Mouse (Mus musculus) limb, embryonic 14.5 days (tissue): Measurements from ENCODE around the gene Stpg3. TPM values are rescaled to one million over a fixed set of nuclear protein-coding genes. Genes with fewer than 3 reads are reported as not detected.
A peak's percentile ranks its signal among the peaks of the same experiment; 100 is the strongest.

Source experiments
- ATAC-seq: fragments of 200-750 bp; cut with Nextera tagmentation; 2 replicates; pipeline ENCODE4 v1.8.0; 2017; ENCODE audit warnings: low read depth, moderate number of reproducible peaks, moderate TSS enrichment; ENCODE audit not compliant: low FRiP score
- DNase-seq: peaks from one replicate; pipeline ENCODE4 v3.0.0-alpha.2; 2015; ENCODE audit warnings: low spot score
- H3K27ac ChIP-seq: fragments of 300-500 bp; sonication (generic); replicated peaks from 2 replicates; pipeline ENCODE4 v1.5.1; 2014; ENCODE audit warnings: low read depth, mild to moderate bottlenecking, low read length, moderate library complexity, mixed read lengths
- H3K27me3 ChIP-seq: fragments of 300-500 bp; sonication (generic); 2 replicates; pipeline ENCODE4 v1.6.1; 2014; ENCODE audit warnings: low read length, mixed read lengths; ENCODE audit not compliant: control insufficient read depth, insufficient read depth
- H3K36me3 ChIP-seq: fragments of 300-500 bp; sonication (generic); 2 replicates; pipeline ENCODE4 v1.6.1; 2014; ENCODE audit warnings: mild to moderate bottlenecking, low read length, moderate library complexity, mixed read lengths; ENCODE audit not compliant: control insufficient read depth, insufficient read depth
- H3K4me1 ChIP-seq: fragments of 300-500 bp; sonication (generic); 2 replicates; pipeline ENCODE4 v1.6.1; 2014; ENCODE audit warnings: antibody characterized with exemption, low read length, mixed read lengths; ENCODE audit not compliant: control insufficient read depth, insufficient read depth
- H3K4me2 ChIP-seq: fragments of 300-500 bp; sonication (generic); replicated peaks from 2 replicates; pipeline ENCODE4 v1.6.1; 2014; ENCODE audit warnings: low read depth, mild to moderate bottlenecking, low read length, moderate library complexity; ENCODE audit not compliant: severe bottlenecking
- H3K4me3 ChIP-seq: fragments of 300-500 bp; sonication (generic); replicated peaks from 2 replicates; pipeline ENCODE4 v1.5.1; 2014; ENCODE audit warnings: low read length
- H3K9ac ChIP-seq: fragments of 300-500 bp; sonication (generic); 2 replicates; pipeline ENCODE4 v1.6.1; 2014; ENCODE audit warnings: mild to moderate bottlenecking, low read depth, low read length, moderate library complexity; ENCODE audit not compliant: severe bottlenecking
- H3K9me3 ChIP-seq: fragments of 300-500 bp; sonication (generic); 2 replicates; pipeline ENCODE4 v1.6.1; 2016; ENCODE audit warnings: low read length; ENCODE audit not compliant: control insufficient read depth
- POLR2A ChIP-seq: fragments of 200-500 bp; IDR thresholded peaks from 2 replicates; pipeline ENCODE4 v1.8.0; 2012; ENCODE audit warnings: inconsistent platforms, mild to moderate bottlenecking, moderate library complexity, borderline replicate concordance; ENCODE audit not compliant: insufficient read depth, insufficient read length; ENCODE audit errors: extremely low read depth
- WGBS: fragments of 180-500 bp; shearing (Covaris S2); extraction: QIAGEN DNeasy Blood & Tissue Kit; methylation state at CpG from one replicate; pipeline ENCODE4 v1.1.7; 2014; 5-methylcytosine and 5-hydroxymethylcytosine counted together
- polyA plus RNA-seq, 2 experiments: library from polyadenylated mRNA; depleted of rRNA in 1 of 2; stranded (reverse) in 1 of 2; unstranded in 1 of 2; fragments of >200 nt; fragmentation: Nextera tagmentation in 1 of 2; extraction: Ambion mirVana in 1 of 2; gene quantifications; 2 replicates each; pipeline versions ENCODE4 v1.2.1 to v1.2.3; 2012 to 2014

The Stpg3 gene
- polyA plus RNA-seq (2012; rRNA removed) (not detected in 2 replicates), polyA plus RNA-seq (2014; fragmentation: Nextera tagmentation; extraction: Ambion mirVana) (not detected in 2 replicates)

DNA sequence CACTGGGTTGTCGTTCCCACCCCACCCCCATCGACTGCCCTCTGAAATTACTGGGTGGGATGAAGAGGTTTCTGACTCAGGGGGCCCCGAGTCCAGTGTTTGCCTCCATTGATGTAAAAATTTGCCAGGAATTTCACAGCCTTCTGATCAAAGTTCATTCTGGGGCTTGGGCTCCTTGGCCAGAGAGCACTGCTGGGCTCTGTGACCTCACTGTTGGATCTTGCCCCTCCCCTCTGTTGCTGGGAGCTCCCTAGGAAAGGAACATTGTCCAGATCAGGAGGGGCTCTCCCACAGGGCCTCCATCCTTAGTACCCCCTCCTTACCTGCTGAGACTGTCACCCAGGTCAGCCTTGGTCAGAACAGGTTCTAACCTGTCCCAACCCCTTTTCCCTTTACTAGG is at the start of gene Stpg3:
TSS of gene Stpg3 (minus strand) at position 194 of the 400 bp plus-strand sequence.
- no peaks in the 10 kb centered on the region for H3K9me3 ChIP-seq
- DNase-seq (no peak), ATAC-seq (no peak)
- no peak within 1 kb of the TSS for H3K27ac ChIP-seq
- H3K27me3 ChIP-seq: no peaks in the 10 kb centered on the region
- WGBS: 70% methylated on average over 3 of the region's 3 CpGs
- peaks cover 15% of the 10 kb centered on the region; the same call in 1 of the 2 replicates for H3K4me1 ChIP-seq
- no peak within 1 kb of the TSS for H3K9ac ChIP-seq
- no peak within 1 kb of the TSS for H3K4me2 ChIP-seq
- no peak within 1 kb of the TSS for H3K4me3 ChIP-seq
- peaks cover 3% of the 10 kb centered on the region; the same call in 1 of the 2 replicates for H3K36me3 ChIP-seq
- TF ChIP-seq POLR2A: no peak

DNA sequence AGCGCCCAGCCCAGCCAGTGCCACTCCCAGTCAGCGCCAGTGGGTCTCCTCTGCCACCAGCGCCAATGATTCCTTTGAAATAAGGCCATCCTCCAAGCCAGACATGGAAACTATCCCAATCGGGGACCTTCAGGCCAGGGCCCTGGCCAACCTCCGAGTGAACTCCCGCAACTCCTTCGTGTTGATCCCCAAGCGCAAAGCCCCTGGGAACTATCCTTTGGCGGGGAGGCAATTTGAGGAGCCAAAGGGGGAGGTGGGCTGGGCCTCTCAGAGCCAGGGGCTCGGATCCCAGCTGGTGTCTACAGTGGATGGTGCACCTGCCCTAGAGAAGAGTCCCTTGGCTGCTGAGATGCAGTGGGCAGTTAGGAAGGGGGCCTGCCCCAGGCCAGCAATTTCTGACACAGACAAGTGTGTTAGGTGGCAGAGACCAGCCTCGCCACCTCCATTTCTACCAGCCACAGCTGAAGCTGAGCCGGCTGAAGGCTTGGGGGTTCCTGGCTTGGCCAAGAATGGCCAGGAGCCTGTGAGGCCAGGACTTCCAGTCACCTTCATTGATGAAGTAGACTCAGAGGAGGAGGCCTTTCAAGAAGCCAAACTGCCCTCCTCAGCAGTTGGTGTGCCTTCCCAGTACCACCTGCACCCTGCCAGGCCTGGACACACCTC is 49.3 kb upstream of the Stpg3 start:
- no peaks in the 10 kb centered on the region for H3K9me3 ChIP-seq
- no peak for ATAC-seq
- peak overlapping the region; percentile 99 for H3K4me2 ChIP-seq
- H3K9ac ChIP-seq: peak overlapping the region; percentile 53
- H3K4me3 ChIP-seq: peak overlapping the region; percentile 77
- peaks cover 11% of the 10 kb centered on the region for H3K4me1 ChIP-seq
- WGBS: 17% methylated on average over 12 of the region's 12 CpGs
- TF ChIP-seq POLR2A: no peak
- no peak for DNase-seq
- H3K27me3 ChIP-seq: peaks cover 13% of the 10 kb centered on the region; the same call in 1 of the 2 replicates
- H3K36me3 ChIP-seq: peaks cover 3% of the 10 kb centered on the region; the same call in 1 of the 2 replicates
- no peak overlapping the region for H3K27ac ChIP-seq

DNA sequence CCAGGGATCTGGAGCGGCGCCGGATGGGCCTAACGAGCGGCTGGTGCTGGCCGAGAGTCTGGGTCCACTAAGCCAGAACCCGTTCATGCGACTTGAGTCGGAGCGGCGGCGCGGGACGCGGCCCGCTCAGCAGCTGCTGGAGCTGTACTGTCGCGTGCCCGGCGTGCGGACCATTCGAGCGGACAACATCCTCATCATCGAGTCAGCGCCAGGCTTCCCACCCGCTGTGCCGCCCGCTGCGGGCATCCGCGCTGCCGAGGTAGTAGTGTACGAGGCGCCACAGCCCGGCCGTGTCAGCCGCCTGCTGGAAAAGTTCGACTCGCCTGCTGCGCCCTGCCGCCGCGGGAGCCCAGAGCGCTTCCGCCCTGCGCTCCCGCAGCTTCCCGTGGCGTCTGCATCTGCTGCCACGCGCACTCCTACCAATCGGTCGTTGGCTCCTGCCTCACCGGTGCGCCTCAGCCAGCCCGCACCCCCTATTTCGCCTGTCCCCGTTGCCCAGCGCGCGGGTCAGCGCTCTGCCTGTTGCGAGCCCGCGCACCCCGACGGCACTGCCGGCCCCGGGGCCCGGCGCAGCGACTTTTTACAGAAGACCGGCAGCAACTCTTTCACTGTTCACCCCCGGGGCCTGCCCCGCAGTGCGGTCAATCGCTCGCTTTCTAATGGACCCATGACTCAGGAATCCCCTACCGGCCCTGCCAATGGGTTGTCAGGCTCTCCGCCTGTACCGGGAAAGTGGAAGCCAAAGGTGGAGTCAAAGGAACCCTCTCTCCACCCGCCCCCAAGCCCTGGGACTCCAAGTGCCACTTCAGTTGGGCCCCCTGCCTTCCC is 48.6 kb upstream of the Stpg3 start:
- peak; percentile 18; the same call in 1 of the 2 replicates for ATAC-seq
- DNase-seq: no peak
- H3K4me2 ChIP-seq: peak overlapping the region; percentile 99
- TF ChIP-seq POLR2A: no peak
- WGBS: under 1% methylated on average over 63 of the region's 82 CpGs
- H3K9me3 ChIP-seq: no peaks in the 10 kb centered on the region
- peaks cover 11% of the 10 kb centered on the region for H3K4me1 ChIP-seq
- peaks cover 13% of the 10 kb centered on the region; the same call in 1 of the 2 replicates for H3K27me3 ChIP-seq
- peak overlapping the region; percentile 53 for H3K9ac ChIP-seq
- no peaks in the 10 kb centered on the region for H3K36me3 ChIP-seq
- peak overlapping the region; percentile 77 for H3K4me3 ChIP-seq
- H3K27ac ChIP-seq: no peak overlapping the region

DNA sequence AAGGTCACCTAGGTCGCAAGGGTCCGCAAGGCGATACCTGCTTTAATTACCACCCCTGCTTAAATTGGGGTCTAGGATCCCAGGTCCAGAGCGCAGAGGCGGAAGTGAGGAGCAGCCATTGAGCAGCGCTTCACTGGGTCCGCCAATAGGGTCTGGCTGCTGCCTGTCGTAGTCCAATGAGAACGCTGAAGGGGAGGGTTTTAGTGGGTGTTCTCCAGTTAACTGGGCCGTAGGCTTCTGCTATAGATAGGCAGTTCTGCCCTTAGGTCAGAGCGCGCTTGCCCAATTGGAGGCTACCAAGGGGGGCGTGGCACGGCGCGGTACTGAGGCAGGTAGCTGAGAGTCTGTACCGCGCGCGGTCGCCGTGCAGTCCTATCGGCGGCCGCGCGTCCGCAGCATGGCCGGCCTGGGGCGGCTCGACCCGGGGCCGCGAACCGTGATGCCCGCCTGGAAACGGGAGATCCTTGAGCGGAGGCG is 47.9 kb upstream of the Stpg3 start, which contains the start of gene Tprn:
TSS of gene Tprn (plus strand) at position 328 of the 477 bp plus-strand sequence.
- Histone ChIP-seq H3K27ac (no peak within 1 kb of the TSS), H3K4me3 (peak within 1 kb of the TSS; percentile 77), H3K4me1 (peaks cover 11% of the 10 kb centered on the region), H3K9ac (peak within 1 kb of the TSS; percentile 53), H3K4me2 (peak within 1 kb of the TSS; percentile 99), H3K36me3 (no peaks in the 10 kb centered on the region), H3K9me3 (no peaks in the 10 kb centered on the region), H3K27me3 (peaks cover 13% of the 10 kb centered on the region; the same call in 1 of the 2 replicates)
- no peak for TF ChIP-seq POLR2A
- 1% methylated on average over 28 of the region's 39 CpGs for WGBS
- DNase-seq (peak; percentile 98), ATAC-seq (peak; percentile 100)

DNA sequence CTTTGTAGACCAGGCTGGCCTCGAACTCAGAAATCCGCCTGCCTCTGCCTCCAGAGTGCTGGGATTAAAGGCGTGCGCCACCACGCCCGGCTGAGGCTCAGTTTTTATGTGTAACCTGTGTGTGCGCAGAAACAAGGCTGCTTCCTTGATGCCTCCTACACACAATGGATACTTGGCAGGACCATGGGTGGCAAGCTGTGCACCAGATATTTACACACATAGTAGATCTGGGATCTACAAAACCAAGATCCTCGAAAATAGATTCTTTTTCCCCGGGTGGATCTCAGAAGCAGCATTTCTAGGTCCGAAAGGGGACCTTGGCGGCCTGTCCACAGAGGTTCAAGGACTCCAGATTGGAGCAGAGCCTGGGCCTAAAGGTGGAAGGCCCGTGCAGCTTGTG is 47.4 kb upstream of the Stpg3 start:
- H3K4me2 ChIP-seq: peak overlapping the region; percentile 99
- DNase-seq: no peak
- H3K9ac ChIP-seq: 0 out of 2 replicates have a peak overlapping the region, but pooled peaks have one; percentile 18
- ATAC-seq: peak; percentile 7
- H3K27me3 ChIP-seq: peaks cover 13% of the 10 kb centered on the region; the same call in 1 of the 2 replicates
- 49% methylated on average over 11 of the region's 12 CpGs for WGBS
- peak overlapping the region; percentile 77 for H3K4me3 ChIP-seq
- TF ChIP-seq POLR2A: no peak
- no peaks in the 10 kb centered on the region for H3K9me3 ChIP-seq
- H3K36me3 ChIP-seq: no peaks in the 10 kb centered on the region
- H3K4me1 ChIP-seq: peaks cover 11% of the 10 kb centered on the region
- no peak overlapping the region for H3K27ac ChIP-seq
